Mouse (Mus musculus) large intestine, adult 2 months (tissue): ENCODE data around the gene Eef1akmt3. TPM values are rescaled to one million over a fixed set of nuclear protein-coding genes. Genes with fewer than 3 reads are reported as not detected.
"Not testable (repeated sequence)": the region's sequence is repeated elsewhere in the genome, so short reads cannot be mapped to it uniquely, and the experiment has no call there.

Experiments
- DNase-seq: peaks from one replicate; pipeline ENCODE4 v3.0.0-alpha.2; 2012; ENCODE audit warnings: low read depth, low spot score
- WGBS: fragments of 180-500 bp; shearing (Covaris S2); methylation state at CpG from one replicate; pipeline ENCODE4 v1.1.7; 2018; 5-methylcytosine and 5-hydroxymethylcytosine counted together
- polyA plus RNA-seq: library from polyadenylated mRNA; depleted of rRNA; stranded (reverse); fragments of >200 nt; gene quantifications from 2 replicates; pipeline ENCODE4 v1.2.3, GENCODE M21; 2012

The Eef1akmt3 gene
- polyA plus RNA-seq, 1 experiment, result 1.4 TPM

DNA sequence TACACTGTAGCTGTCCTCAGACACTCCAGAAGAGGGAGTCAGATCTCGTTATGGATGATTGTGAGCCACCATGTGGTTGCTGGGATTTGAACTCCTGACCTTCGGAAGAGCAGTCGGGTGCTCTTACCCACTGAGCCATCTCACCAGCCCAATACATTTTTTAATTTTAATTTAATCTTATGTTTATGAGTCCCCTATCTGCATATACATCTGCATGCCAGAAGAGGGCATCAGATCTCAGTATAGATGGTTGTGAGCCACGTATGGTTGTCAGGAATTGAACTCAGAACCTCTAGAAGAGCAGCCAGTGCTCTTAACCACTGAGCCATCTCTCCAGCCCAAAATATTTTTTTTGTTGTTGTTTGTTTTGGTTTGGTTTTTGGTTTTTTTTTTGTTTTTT lies 31.0 kb upstream of the Eef1akmt3 start:
- not testable (repeated sequence) for DNase-seq
- WGBS, result 76% methylated on average over 4 of the region's 4 CpGs

GRCm38 (mm10) chr10:127071203-127071602 lies 29.9 kb upstream of the Eef1akmt3 start:
- WGBS, result 50% methylated on average over 9 of the region's 9 CpGs
- DNase-seq, result no peak

DNA sequence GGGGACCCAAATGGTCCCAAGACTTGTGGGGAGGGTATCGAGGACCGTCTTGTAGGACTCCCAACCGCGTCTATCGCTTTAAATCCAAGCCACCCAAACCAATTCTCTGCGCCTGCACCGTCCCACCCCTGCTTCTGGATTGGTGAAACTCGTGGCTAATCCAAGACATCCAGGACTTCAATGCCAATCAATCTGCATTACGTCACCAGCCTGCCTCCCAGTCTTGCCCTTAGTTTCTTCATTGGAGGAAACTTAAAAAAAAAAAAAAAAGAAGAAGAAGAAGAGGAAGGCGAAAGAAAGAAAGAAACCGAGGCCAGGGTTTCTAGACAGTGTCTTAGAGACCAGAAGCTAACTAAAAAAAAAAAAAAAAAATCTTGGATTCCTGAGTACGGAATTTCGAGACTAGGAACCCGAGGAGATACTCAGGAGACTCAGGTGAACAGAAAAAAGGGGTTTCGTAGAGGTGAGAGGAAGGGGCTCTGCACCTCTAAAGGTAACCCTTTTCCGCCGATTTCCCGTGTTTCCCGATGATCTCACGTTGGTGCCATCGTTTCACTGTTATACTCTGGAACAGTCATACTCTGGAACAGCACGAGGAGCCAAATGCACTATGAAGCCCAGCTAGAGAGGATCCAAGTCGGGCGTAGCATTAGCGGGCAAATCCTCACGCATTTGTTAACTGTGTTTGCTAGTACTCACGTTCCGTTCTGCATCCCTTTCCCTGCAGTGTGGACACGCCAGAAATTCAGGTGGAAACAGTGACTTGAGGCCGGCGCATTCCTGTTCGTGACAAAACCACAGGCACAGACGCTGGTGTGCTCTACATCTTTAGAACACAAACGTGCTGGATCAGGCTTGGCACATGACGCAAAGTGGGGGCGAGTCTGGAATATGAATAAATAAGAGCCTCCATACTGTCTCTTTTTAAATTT lies 29.1 kb upstream of the Eef1akmt3 start, which contains the start of gene Tspan31:
Gene Tspan31 (minus strand): TSS at position 75 of the 932 bp plus-strand sequence.
- DNase-seq, result peak; percentile 99
- WGBS, result under 1% methylated on average over 36 of the region's 36 CpGs

GRCm38 (mm10) chr10:127069281-127070189 lies 28.2 kb upstream of the Eef1akmt3 start:
- DNase-seq, result no peak
- 2% methylated on average over 30 of the region's 30 CpGs for WGBS

GRCm38 (mm10) chr10:127068360-127069038 lies 27.2 kb upstream of the Eef1akmt3 start:
- DNase-seq, result no peak
- WGBS, result 57% methylated on average over 9 of the region's 9 CpGs

DNA sequence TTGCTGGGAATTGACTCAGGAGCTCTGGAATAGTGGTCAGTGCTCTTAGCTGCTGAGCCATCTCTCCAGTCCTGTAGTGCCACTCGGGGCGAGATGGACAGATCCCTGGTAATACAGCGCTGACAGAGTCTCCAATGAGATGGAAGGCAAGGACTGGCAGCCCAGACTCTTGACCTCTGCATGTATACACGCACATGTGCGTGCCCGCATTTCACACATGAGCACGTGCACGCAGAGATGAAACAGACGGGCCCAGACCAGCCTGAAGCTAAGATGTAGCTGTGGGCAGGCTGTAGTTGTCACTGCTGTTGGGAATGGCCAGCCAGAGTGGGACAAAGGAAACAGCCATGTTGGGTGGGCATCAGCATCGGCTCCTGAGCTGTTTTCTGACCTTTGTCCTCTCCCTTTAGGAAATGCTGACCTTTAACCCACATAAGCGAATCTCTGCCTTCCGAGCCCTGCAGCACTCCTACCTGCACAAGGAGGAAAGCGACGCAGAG lies 25.3 kb upstream of the Eef1akmt3 start:
- 88% methylated on average over 14 of the region's 14 CpGs for WGBS
- no peak for DNase-seq

- DNase-seq, result no peak
- 59% methylated on average over 9 of the region's 9 CpGs for WGBS
Measured at GRCm38 (mm10) chr10:127065981-127066380, 24.7 kb upstream of the Eef1akmt3 start.

GRCm38 (mm10) chr10:127063913-127064870 lies 22.9 kb upstream of the Eef1akmt3 start:
- 8% methylated on average over 37 of the region's 37 CpGs for WGBS
- no peak for DNase-seq

DNA sequence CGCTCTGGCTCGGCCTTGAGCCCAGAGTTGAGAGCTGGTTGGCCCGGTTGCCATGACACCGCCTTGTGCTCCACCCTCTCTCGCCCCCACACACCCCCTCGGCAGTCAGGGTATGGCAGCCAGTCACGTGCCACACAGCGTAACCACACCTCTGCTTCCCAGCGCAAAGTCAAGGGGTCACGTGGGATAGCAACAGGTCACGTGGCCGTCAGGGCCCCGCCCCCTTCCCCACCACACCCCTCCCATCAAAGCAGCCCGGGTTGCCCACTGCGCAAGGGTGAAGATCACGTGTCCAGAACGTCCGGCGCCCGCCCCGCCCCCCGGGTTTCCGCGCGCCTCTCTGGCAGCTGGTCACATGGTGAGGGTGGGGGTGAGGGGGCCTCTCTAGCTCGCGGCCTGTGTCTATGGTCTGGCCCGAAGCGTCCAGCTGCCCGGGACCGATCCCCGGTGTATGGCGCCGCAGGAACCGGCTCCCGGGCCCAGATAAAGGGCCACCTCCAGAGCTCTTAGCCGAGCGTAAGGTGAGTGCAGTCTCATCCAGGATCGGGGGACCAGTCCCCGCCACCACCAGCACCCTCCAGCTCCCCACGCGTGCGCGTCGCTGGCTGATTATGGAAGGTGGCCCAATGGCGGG lies 22.0 kb upstream of the Eef1akmt3 start, which contains the start of gene Cdk4:
Gene Cdk4 (plus strand): TSS at position 296 of the 634 bp plus-strand sequence.
- peak; percentile 81 for DNase-seq
- under 1% methylated on average over 46 of the region's 46 CpGs for WGBS

- no peak for DNase-seq
- WGBS, result 64% methylated on average over 5 of the region's 5 CpGs
Measured at GRCm38 (mm10) chr10:127062503-127062902, 21.2 kb upstream of the Eef1akmt3 start.

- WGBS, result 73% methylated on average over 4 of the region's 4 CpGs
- DNase-seq, result not testable (repeated sequence)
Measured at GRCm38 (mm10) chr10:127062101-127062500, 20.8 kb upstream of the Eef1akmt3 start.

DNA sequence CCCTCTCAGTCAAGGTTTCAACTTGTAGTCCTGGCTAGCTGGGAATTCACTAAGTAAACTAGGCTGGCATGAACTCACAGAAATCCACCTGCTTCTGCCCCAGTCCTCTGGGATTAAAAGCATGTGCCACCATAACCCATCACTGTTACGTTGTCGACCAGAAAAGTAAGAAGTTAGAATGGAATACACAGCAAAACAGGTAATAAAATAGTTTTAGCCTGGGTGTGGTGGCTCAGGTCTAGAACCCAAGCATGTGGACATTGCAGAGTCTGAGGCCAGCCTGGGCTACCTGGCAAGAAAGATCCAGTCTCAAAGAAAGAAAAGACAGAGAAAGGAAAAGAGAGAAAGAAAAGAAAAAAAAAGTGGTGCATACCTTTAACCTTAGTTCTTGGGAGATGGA lies 20.2 kb upstream of the Eef1akmt3 start:
- 71% methylated on average over 2 of the region's 2 CpGs for WGBS
- DNase-seq, result no peak

GRCm38 (mm10) chr10:127061085-127061484 lies 19.8 kb upstream of the Eef1akmt3 start:
- WGBS, result 81% methylated on average over 5 of the region's 5 CpGs

DNA sequence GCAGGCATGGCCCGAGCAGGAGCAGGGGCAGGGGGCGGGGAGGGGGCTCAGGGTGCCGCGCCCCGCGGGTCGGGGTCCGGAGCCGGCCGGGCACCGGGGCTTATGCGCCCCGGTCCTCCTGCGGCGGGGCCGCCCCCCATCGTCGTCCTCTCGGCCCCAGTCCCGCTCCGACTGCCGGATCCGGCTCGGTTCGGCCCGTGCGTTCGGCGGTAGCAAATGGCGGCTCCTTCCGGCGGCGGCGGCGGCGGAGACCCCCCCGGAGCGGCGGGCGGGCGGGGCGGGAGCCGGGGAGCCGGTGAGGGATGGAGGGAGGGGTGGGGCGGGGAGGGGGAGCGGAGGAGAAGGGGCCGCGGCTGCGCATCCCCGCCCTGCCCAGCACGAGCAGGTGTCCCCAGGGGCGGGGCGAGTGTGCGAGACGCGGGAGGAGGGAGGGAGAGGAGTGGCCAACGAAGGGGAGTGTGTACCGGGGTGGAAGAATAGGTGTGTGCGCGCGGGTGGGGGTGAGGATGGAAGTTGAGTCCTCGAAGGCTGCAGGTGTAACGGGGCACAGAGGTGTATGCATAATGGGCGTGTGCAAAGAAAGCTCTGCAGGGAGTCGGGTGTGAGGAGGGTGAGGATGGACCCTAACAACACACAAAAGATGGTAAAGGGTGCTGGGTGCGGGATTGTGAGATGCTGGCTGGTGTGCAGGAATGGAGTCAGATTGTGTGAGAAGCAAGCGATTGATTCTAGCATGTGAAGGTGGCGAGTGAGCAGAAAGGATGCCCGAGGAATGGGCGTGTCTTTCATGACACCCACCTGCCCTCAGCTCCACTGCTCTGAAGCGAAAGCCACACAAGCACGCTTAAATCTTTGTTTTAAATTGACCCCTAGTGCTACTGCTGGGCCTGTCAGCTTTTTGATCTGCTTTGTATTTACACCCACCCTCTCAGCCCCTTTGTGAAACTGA lies 18.9 kb upstream of the Eef1akmt3 start, which contains the start of gene March9:
Gene March9 (minus strand): TSS at position 217 of the 949 bp plus-strand sequence.
- WGBS, result under 1% methylated on average over 61 of the region's 72 CpGs

More at GRCm38 (mm10) chr10:127061085-127061484, 19.8 kb upstream of the Eef1akmt3 start:
- DNase-seq, result no peak

GRCm38 (mm10) chr10:127059174-127059967 lies 18.1 kb upstream of the Eef1akmt3 start:
- 2% methylated on average over 75 of the region's 92 CpGs for WGBS

More for the DNA sequence above, 18.9 kb upstream of the Eef1akmt3 start, which contains the start of gene March9:
- DNase-seq, result peak; percentile 60

DNA sequence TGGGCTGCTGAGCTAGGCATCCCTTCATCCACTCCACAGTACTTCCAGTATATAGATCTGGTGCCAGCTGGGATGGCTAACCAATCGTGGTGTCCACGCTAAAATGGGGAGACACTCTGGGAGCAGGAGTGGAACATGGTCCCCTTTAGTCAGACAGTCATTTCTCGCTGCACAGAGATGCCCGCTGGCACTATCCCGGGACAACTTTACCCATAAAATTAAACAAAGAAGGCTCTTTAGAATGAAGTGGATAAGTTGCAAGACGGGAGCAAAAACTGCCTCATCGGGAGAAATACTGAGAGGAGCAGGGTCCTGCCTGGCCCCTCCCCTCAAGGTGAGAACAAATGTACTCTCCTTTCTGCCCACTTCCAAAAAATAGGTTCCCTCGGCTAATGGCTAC lies 17.4 kb upstream of the Eef1akmt3 start:
- DNase-seq, result no peak
- 2% methylated on average over 8 of the region's 8 CpGs for WGBS

More at GRCm38 (mm10) chr10:127059174-127059967, 18.1 kb upstream of the Eef1akmt3 start:
- DNase-seq, result no peak
